Mouse (Mus musculus) liver, adult 2 months (tissue): ENCODE measurements around the gene Adgrv1.

Source experiments
- CTCF ChIP-seq: fragments of 200-500 bp; IDR thresholded peaks from 2 replicates; pipeline ENCODE4 v1.5.1; 2011; ENCODE audit warnings: low read depth, low read length, control low read depth
- POLR2A ChIP-seq: fragments of 200-500 bp; IDR thresholded peaks from 2 replicates; pipeline ENCODE4 v1.6.1; 2011; ENCODE audit warnings: low read length, control low read depth; ENCODE audit not compliant: insufficient read depth; ENCODE audit errors: extremely low read depth

DNA sequence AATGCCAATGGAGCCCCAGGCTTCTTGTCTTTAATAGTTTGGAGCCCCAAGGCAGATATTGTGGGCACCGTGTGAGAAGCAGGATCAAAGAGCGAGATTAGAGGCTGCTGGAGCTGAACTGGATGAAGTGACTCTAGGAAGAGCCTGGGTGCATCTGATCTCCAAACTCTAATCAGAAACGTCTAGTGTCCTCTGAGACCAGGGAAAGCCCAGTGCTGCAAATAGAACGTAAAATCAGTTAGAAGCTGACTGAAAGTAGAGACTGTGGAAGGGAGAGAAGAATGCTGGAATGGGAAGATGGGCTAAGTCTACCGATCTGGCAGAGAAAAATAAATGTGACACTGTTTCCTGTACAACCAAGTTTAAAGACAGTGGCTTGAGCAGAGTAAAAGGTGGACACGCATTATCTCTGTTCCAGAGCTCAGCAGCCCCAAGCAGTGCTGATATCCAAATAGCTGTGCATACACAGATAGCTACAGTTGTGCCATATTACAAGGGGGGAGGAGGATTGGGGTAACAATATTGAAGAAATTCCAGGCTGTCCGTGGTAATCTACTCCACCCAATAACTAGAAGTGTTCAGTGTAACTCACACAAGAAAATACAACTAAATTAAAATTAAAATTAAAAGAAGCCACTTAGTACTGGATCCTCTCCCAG lies 9.7 kb upstream of the Adgrv1 start:
- TF ChIP-seq POLR2A (no peak), CTCF (no peak)
